Mouse (Mus musculus) myocyte (in vitro differentiated cells): ENCODE results near the gene Chrm4.

Source experiments
- POLR2A ChIP-seq: IDR thresholded peaks from one replicate; pipeline ENCODE4 v1.6.1; 2011; ENCODE audit warnings: low read depth, mild to moderate bottlenecking, control low read depth, moderate library complexity; ENCODE audit not compliant: insufficient read length
- POLR2AphosphoS2 ChIP-seq: IDR thresholded peaks from one replicate; pipeline ENCODE4 v1.6.1; 2011; ENCODE audit warnings: low read depth, control low read depth; ENCODE audit not compliant: insufficient read length
- USF1 ChIP-seq: IDR thresholded peaks from one replicate; pipeline ENCODE4 v1.6.1; 2011; ENCODE audit warnings: low read depth, mild to moderate bottlenecking, control low read depth, moderate library complexity

GRCm38 (mm10) chr2:91934016-91934415, 7.0 kb downstream of the Chrm4 start:
- TF ChIP-seq USF1, result no peak
- TF ChIP-seq POLR2A, result no peak
- TF ChIP-seq POLR2AphosphoS2, result no peak
